Mouse (Mus musculus) embryonic fibroblast, embryonic 13.5 days (primary cell): ENCODE data around the gene Fermt2.

Source experiments
- CTCF ChIP-seq: IDR thresholded peaks from 2 replicates; pipeline ENCODE4 v1.5.1; 2011; ENCODE audit warnings: mild to moderate bottlenecking, control low read depth, low read length, moderate library complexity, borderline replicate concordance; ENCODE audit not compliant: insufficient read depth
- POLR2A ChIP-seq: IDR thresholded peaks from 2 replicates; pipeline ENCODE4 v1.6.1; 2011; ENCODE audit warnings: low read depth, mild to moderate bottlenecking, control low read depth, low read length, moderate library complexity

GRCm38 (mm10) chr14:45430066-45430842 lies 99.7 kb downstream of the Fermt2 start:
- TF ChIP-seq POLR2A (no peak), CTCF (no peak)
